Mouse (Mus musculus) E14TG2a.4 (cell line): Measurements from ENCODE around the gene Mrm2.

Experiments used
- CTCF ChIP-seq: conservative IDR thresholded peaks from 2 replicates; pipeline ENCODE4 v1.5.1; 2014; ENCODE audit warnings: low read length
- NANOG ChIP-seq: IDR thresholded peaks from 2 replicates; pipeline ENCODE4 v1.6.1; 2014; ENCODE audit warnings: borderline replicate concordance, low read length, mixed read lengths
- POU5F1 ChIP-seq: IDR thresholded peaks from 2 replicates; pipeline ENCODE4 v1.6.1; 2014; ENCODE audit warnings: low read length, borderline replicate concordance

DNA sequence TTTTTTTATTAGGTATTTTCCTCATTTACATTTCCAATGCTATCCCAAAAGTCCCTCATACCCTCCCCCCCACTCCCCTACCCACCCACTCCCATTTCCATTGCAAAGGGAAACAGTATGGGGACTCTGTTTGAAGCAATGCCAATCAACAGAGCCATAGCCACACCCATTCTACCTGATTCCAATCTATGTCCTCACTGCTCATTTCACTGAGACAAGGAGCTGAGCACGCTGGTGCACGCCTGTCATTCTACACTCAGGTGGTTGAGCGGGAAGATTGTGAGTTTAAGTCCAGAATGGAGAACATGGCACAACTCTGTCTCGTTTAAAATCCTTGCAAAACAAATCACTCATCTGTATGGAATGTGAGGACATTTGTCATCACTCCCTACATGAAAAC is 821 bp upstream of the Mrm2 start:
- TF ChIP-seq CTCF (no peak), NANOG (no peak), POU5F1 (no peak)
